Mouse (Mus musculus) small intestine, adult 2 months (tissue): ENCODE results near the gene Igf2bp1.

ENCODE experiments used
- CTCF ChIP-seq: fragments of 200-500 bp; IDR thresholded peaks from 2 replicates; pipeline ENCODE4 v1.5.1; 2012; ENCODE audit warnings: low read depth, mild to moderate bottlenecking, control low read depth, inconsistent platforms, low read length, moderate library complexity, mixed read lengths; ENCODE audit not compliant: insufficient replicate concordance, insufficient read length; ENCODE audit errors: extremely low read depth
- POLR2A ChIP-seq: fragments of 200-500 bp; IDR thresholded peaks from 2 replicates; pipeline ENCODE4 v1.6.1; 2012; ENCODE audit warnings: low read depth, mild to moderate bottlenecking, control low read depth, inconsistent platforms, low read length, moderate library complexity

GRCm38 (mm10) chr11:95945838-95946472, 59.8 kb downstream of the Igf2bp1 start:
- TF ChIP-seq CTCF (no peak), POLR2A (no peak)
